Mouse (Mus musculus) forebrain, embryonic 13.5 days (tissue): ENCODE results near the gene Cyp19a1. TPM values are rescaled to one million over a fixed set of nuclear protein-coding genes. Genes with fewer than 3 reads are reported as not detected.

Experiments
- ATAC-seq: fragments of 200-750 bp; cut with Nextera tagmentation; 2 replicates; pipeline ENCODE4 v1.8.0; 2017
- H3K27ac ChIP-seq: fragments of 300-500 bp; sonication (generic); 2 replicates; pipeline ENCODE4 v1.5.1; 2015; ENCODE audit warnings: inconsistent platforms, mild to moderate bottlenecking, moderate library complexity
- H3K27me3 ChIP-seq: fragments of 300-500 bp; sonication (generic); 2 replicates; pipeline ENCODE4 v1.6.1; 2015; ENCODE audit warnings: mild to moderate bottlenecking, inconsistent platforms
- H3K36me3 ChIP-seq: fragments of 300-500 bp; sonication (generic); 2 replicates; pipeline ENCODE4 v1.6.1; 2015; ENCODE audit warnings: mild to moderate bottlenecking, inconsistent platforms; ENCODE audit not compliant: poor library complexity, severe bottlenecking
- H3K4me1 ChIP-seq: fragments of 300-500 bp; sonication (generic); 2 replicates; pipeline ENCODE4 v1.6.1; 2015; ENCODE audit warnings: inconsistent platforms
- H3K4me2 ChIP-seq: fragments of 300-500 bp; sonication (generic); 2 replicates; pipeline ENCODE4 v1.6.1; 2015; ENCODE audit warnings: inconsistent platforms, mild to moderate bottlenecking, moderate library complexity
- H3K4me3 ChIP-seq: fragments of 300-500 bp; sonication (generic); 2 replicates; pipeline ENCODE4 v1.5.1; 2015; ENCODE audit warnings: mild to moderate bottlenecking, inconsistent platforms
- H3K9ac ChIP-seq: fragments of 300-500 bp; sonication (generic); 2 replicates; pipeline ENCODE4 v1.6.1; 2015; ENCODE audit warnings: mild to moderate bottlenecking, inconsistent platforms
- H3K9me3 ChIP-seq: fragments of 300-500 bp; sonication (generic); replicated peaks from 2 replicates; pipeline ENCODE4 v1.6.1; 2016; ENCODE audit warnings: inconsistent platforms
- WGBS: fragments of 180-500 bp; shearing (Covaris S2); methylation state at CpG from one replicate; pipeline ENCODE4 v1.1.7; 2015; 5-methylcytosine and 5-hydroxymethylcytosine counted together
- polyA plus RNA-seq: library from polyadenylated mRNA; unstranded; fragments of >200 nt; fragmentation: Nextera tagmentation; extraction: Ambion mirVana; gene quantifications from 2 replicates; pipeline ENCODE4 v1.2.1, GENCODE M21; 2015

Gene Cyp19a1
- polyA plus RNA-seq, result 0.14 and 0.18 TPM in 2 replicates

GRCm38 (mm10) chr9:54268010-54268409, at the start of gene Cyp19a1:
Gene Cyp19a1, minus strand, starts transcription at chr9:54268110.
- 85% methylated on average over 7 of the region's 7 CpGs for WGBS
- no peak for ATAC-seq
- H3K36me3 ChIP-seq, result no peaks in the 10 kb centered on the region
- no peak within 1 kb of the TSS for H3K27ac ChIP-seq
- no peaks in the 10 kb centered on the region for H3K9me3 ChIP-seq
- no peaks in the 10 kb centered on the region for H3K27me3 ChIP-seq
- H3K4me2 ChIP-seq, result no peak within 1 kb of the TSS
- H3K4me3 ChIP-seq, result no peak within 1 kb of the TSS
- no peaks in the 10 kb centered on the region for H3K4me1 ChIP-seq
- H3K9ac ChIP-seq, result no peak within 1 kb of the TSS

DNA sequence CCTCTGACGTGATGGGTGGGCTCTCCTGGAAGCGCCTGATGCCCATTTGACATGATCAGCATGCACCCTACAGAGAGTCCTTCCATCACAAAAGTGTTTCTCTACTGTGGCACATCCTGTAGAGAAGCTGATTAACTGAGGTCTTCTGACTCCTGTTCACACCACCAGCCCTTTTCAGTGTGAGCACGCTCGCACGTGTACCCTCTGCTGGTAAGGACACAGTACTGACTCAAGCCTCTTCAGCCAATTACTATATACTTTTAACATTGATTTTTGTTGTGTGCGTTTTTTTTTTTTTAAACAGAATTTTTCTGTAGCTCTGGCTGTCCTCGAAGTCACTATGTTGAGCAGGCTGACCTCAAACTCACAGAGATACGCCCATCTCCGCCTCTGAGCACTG, 48.5 kb upstream of the Cyp19a1 start:
- no peak overlapping the region for H3K27ac ChIP-seq
- H3K27me3 ChIP-seq, result no peaks in the 10 kb centered on the region
- H3K9ac ChIP-seq, result no peak overlapping the region
- no peaks in the 10 kb centered on the region for H3K4me1 ChIP-seq
- no peak for ATAC-seq
- H3K36me3 ChIP-seq, result no peaks in the 10 kb centered on the region
- no peaks in the 10 kb centered on the region for H3K9me3 ChIP-seq
- H3K4me2 ChIP-seq, result no peak overlapping the region
- WGBS, result 80% methylated on average over 9 of the region's 9 CpGs
- H3K4me3 ChIP-seq, result no peak overlapping the region

GRCm38 (mm10) chr9:54308751-54309358, 40.9 kb upstream of the Cyp19a1 start:
- no peak overlapping the region for H3K9ac ChIP-seq
- H3K4me2 ChIP-seq, result no peak overlapping the region
- H3K4me3 ChIP-seq, result no peak overlapping the region
- WGBS, result 29% methylated on average over 2 of the region's 2 CpGs
- H3K9me3 ChIP-seq, result no peaks in the 10 kb centered on the region
- H3K27me3 ChIP-seq, result no peaks in the 10 kb centered on the region
- ATAC-seq, result peak; percentile 58; the same call in 1 of the 2 replicates
- peaks cover 12% of the 10 kb centered on the region for H3K4me1 ChIP-seq
- no peaks in the 10 kb centered on the region for H3K36me3 ChIP-seq
- H3K27ac ChIP-seq, result no peak overlapping the region

- no peaks in the 10 kb centered on the region for H3K9me3 ChIP-seq
- 77% methylated on average over 1 of the region's 1 CpGs for WGBS
Observed at GRCm38 (mm10) chr9:54308209-54308608, 40.3 kb upstream of the Cyp19a1 start.

DNA sequence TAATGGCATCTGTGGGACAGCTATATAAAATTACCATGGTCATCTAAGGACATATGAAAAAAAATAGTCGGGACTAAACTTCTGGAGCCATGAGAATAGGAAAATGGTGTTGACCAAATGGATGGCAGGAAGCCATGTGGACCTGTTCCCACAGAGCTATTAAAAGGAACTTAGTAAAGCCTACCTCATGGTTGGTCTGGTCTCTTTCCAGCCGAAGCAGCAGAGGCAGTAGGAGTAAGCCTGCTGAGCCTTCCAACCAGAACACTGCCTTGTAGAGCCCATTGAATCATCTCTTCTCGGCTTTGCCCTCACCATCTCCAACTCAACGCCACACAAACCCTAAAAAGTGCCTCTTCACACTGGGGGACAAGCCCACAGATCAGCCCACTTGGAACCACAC, 33.3 kb upstream of the Cyp19a1 start:
- no peak overlapping the region for H3K4me2 ChIP-seq
- H3K27ac ChIP-seq, result no peak overlapping the region
- no peaks in the 10 kb centered on the region for H3K4me1 ChIP-seq
- no peaks in the 10 kb centered on the region for H3K9me3 ChIP-seq
- no peaks in the 10 kb centered on the region for H3K27me3 ChIP-seq
- H3K9ac ChIP-seq, result no peak overlapping the region
- H3K36me3 ChIP-seq, result no peaks in the 10 kb centered on the region
- ATAC-seq, result no peak
- whole genome bisulfite sequencing, result 87% methylated on average over 4 of the region's 4 CpGs
- H3K4me3 ChIP-seq, result no peak overlapping the region

More at GRCm38 (mm10) chr9:54308209-54308608, 40.3 kb upstream of the Cyp19a1 start:
- Histone ChIP-seq H3K27ac (no peak overlapping the region), H3K36me3 (no peaks in the 10 kb centered on the region), H3K4me3 (no peak overlapping the region), H3K9ac (no peak overlapping the region), H3K27me3 (no peaks in the 10 kb centered on the region), H3K4me2 (no peak overlapping the region), H3K4me1 (peaks cover 12% of the 10 kb centered on the region)
- ATAC-seq, result no peak

- ATAC-seq, result no peak
- H3K4me1 ChIP-seq, result no peaks in the 10 kb centered on the region
- H3K4me3 ChIP-seq, result no peak overlapping the region
Observed at GRCm38 (mm10) chr9:54299792-54300191, 31.9 kb upstream of the Cyp19a1 start.

DNA sequence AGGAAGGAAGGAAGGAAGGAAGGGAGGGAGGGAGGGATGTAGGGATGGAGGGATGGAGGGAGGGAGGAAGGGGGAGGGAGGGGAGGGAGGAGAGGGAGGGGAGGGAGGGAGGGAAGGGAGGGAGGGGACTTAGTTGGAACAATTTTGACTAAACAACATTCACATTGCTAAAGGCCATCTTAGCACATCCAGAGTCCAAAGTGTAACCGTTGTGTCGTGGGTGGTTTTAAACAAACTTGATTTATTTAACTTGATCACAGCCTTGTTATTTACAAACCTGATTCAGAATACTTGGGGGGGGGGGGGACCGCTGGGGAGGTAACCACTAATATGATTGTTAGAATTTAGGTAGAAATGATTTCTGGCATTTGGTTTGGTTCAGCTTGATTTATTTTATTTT, 31.5 kb upstream of the Cyp19a1 start:
- H3K4me2 ChIP-seq, result no peak overlapping the region
- no peaks in the 10 kb centered on the region for H3K4me1 ChIP-seq
- no peaks in the 10 kb centered on the region for H3K27me3 ChIP-seq
- H3K9ac ChIP-seq, result no peak overlapping the region
- no peak overlapping the region for H3K27ac ChIP-seq
- no peaks in the 10 kb centered on the region for H3K36me3 ChIP-seq
- ATAC-seq, result no peak
- no peak overlapping the region for H3K4me3 ChIP-seq
- H3K9me3 ChIP-seq, result no peaks in the 10 kb centered on the region
- 95% methylated on average over 3 of the region's 3 CpGs for WGBS

More at GRCm38 (mm10) chr9:54299792-54300191, 31.9 kb upstream of the Cyp19a1 start:
- H3K4me2 ChIP-seq, result no peak overlapping the region
- H3K36me3 ChIP-seq, result no peaks in the 10 kb centered on the region
- no peaks in the 10 kb centered on the region for H3K9me3 ChIP-seq
- no peak overlapping the region for H3K27ac ChIP-seq
- H3K27me3 ChIP-seq, result no peaks in the 10 kb centered on the region
- no peak overlapping the region for H3K9ac ChIP-seq

DNA sequence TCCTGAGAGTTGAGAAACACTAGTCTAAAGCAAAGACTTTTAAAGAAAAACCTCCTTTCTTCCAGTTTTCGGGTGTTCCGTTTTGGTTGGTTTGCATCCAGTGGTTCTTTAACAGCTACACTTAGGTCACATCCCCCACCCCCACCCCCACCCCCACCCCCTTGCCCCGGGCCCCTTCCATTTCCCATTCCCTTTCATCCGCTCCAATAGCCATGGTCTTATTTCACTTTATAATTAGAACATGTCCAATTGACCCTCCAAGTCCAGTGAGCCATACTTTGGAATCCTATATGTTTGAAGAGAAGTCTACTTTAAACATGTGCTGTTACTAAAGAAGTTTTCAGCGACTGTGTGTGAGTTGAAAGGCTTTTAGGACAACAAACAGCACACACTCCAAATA, 19.9 kb upstream of the Cyp19a1 start:
- no peak overlapping the region for H3K4me3 ChIP-seq
- no peak overlapping the region for H3K4me2 ChIP-seq
- no peak overlapping the region for H3K9ac ChIP-seq
- H3K9me3 ChIP-seq, result no peaks in the 10 kb centered on the region
- H3K27ac ChIP-seq, result no peak overlapping the region
- no peak for ATAC-seq
- peaks cover 17% of the 10 kb centered on the region for H3K27me3 ChIP-seq
- 46% methylated on average over 5 of the region's 5 CpGs for WGBS
- H3K36me3 ChIP-seq, result no peaks in the 10 kb centered on the region
- H3K4me1 ChIP-seq, result peaks cover 12% of the 10 kb centered on the region

GRCm38 (mm10) chr9:54286331-54286987, 18.5 kb upstream of the Cyp19a1 start, which contains the start of gene Gldn:
Gene Gldn, plus strand, starts transcription at chr9:54286486.
- H3K4me1 ChIP-seq, result peaks cover 12% of the 10 kb centered on the region
- H3K27me3 ChIP-seq, result peaks cover 17% of the 10 kb centered on the region
- peak within 1 kb of the TSS; percentile 47 for H3K4me3 ChIP-seq
- H3K36me3 ChIP-seq, result no peaks in the 10 kb centered on the region
- 2% methylated on average over 61 of the region's 61 CpGs for WGBS
- peak within 1 kb of the TSS; percentile 90 for H3K4me2 ChIP-seq
- H3K27ac ChIP-seq, result no peak within 1 kb of the TSS
- ATAC-seq, result peak; percentile 66
- H3K9me3 ChIP-seq, result no peaks in the 10 kb centered on the region
- H3K9ac ChIP-seq, result peak within 1 kb of the TSS; percentile 64

DNA sequence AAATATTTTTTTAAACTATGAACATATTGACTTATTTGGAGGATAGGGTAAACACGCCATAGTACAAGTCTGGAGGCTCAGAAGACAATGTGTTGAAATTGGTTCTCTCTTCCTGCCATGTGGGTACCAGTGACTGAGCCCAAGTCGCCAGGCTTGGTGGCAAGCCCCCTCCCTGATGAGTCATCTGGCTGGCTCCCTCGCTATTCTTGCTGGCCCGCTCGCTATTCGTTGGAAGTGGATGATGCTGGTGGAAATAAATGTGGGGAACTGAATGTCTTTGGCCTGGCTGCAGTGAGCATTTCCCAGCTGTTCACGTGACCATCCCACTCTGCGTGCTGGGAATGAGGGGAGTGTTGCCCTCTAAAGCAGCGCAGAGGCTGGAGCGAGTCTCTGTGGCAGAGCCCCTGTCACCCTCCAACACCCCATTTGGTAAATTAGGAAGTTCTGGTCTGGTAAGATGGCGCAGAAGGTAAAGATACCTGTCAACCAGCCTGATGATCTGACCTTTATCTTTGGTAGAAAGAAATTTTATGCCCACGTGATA, 11.2 kb upstream of the Cyp19a1 start:
- H3K36me3 ChIP-seq, result no peaks in the 10 kb centered on the region
- 85% methylated on average over 12 of the region's 12 CpGs for WGBS
- H3K9me3 ChIP-seq, result no peaks in the 10 kb centered on the region
- no peaks in the 10 kb centered on the region for H3K27me3 ChIP-seq
- no peak overlapping the region for H3K4me3 ChIP-seq
- ATAC-seq, result no peak
- H3K27ac ChIP-seq, result no peak overlapping the region
- H3K9ac ChIP-seq, result no peak overlapping the region
- H3K4me2 ChIP-seq, result no peak overlapping the region
- no peaks in the 10 kb centered on the region for H3K4me1 ChIP-seq

DNA sequence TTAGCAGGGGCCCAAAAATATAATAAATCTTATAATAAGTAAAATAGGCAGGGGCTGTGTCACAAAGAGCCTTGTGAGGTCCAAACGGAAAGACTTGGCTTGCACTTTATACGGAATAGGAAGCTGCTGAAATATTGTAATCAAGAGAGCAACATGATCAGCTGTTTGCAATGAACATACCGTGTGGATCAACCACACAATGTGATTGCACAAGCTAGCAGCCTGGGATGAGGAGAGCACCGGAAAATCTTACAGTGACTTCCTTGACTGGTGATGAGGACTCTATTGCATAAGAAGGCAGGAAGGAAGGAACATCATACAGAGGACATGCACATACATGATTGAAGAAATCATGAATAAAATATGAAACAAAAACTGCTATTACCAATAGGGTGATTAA, 7.4 kb upstream of the Cyp19a1 start:
- 95% methylated on average over 4 of the region's 4 CpGs for WGBS
- no peak for ATAC-seq

GRCm38 (mm10) chr9:54270889-54271288, 3.0 kb upstream of the Cyp19a1 start:
- Histone ChIP-seq H3K4me1 (no peaks in the 10 kb centered on the region), H3K27me3 (no peaks in the 10 kb centered on the region), H3K36me3 (no peaks in the 10 kb centered on the region), H3K9ac (no peak overlapping the region), H3K9me3 (no peaks in the 10 kb centered on the region), H3K27ac (no peak overlapping the region), H3K4me3 (no peak overlapping the region), H3K4me2 (no peak overlapping the region)
- WGBS, result 47% methylated on average over 5 of the region's 5 CpGs
- ATAC-seq, result no peak

More for the DNA sequence above, 7.4 kb upstream of the Cyp19a1 start:
- H3K9ac ChIP-seq, result no peak overlapping the region
- H3K9me3 ChIP-seq, result no peaks in the 10 kb centered on the region
- H3K4me3 ChIP-seq, result no peak overlapping the region
- H3K4me2 ChIP-seq, result no peak overlapping the region
- H3K36me3 ChIP-seq, result no peaks in the 10 kb centered on the region
- H3K27me3 ChIP-seq, result no peaks in the 10 kb centered on the region
- H3K27ac ChIP-seq, result no peak overlapping the region
- no peaks in the 10 kb centered on the region for H3K4me1 ChIP-seq
